Mouse (Mus musculus): ENCODE measurements around the gene Tmem252. TPM values are rescaled to one million over a fixed set of nuclear protein-coding genes. Genes with fewer than 3 reads are reported as not detected.

The Tmem252 gene
- total RNA-seq (2015; ENCODE audit: low replicate concordance) = not detected in 2 replicates
- total RNA-seq (2017; ENCODE audit: low replicate concordance) = not detected in 2 replicates

GRCm38 (mm10) chr19:24673762-24674161 is at the start of gene Tmem252:
Gene Tmem252, plus strand, starts transcription at chr19:24674008.
- no peak for ATAC-seq (replicated peaks; ENCODE audit: low FRiP score, poor library complexity, severe bottlenecking)

GRCm38 (mm10) chr19:24628049-24628448 is 45.8 kb upstream of the Tmem252 start:
- ATAC-seq (replicated peaks; ENCODE audit: low FRiP score, poor library complexity, severe bottlenecking) = no peak

GRCm38 (mm10) chr19:24633008-24633407 is 40.8 kb upstream of the Tmem252 start:
- ATAC-seq (replicated peaks; ENCODE audit: low FRiP score, poor library complexity, severe bottlenecking) = no peak

- peak; percentile 68; the same call in 1 of the 2 replicates for ATAC-seq (replicated peaks; ENCODE audit: low FRiP score, poor library complexity, severe bottlenecking)
These were observed 39.2 kb upstream of the Tmem252 start for GRCm38 (mm10) chr19:24634602-24635001.

GRCm38 (mm10) chr19:24636616-24637015 is 37.2 kb upstream of the Tmem252 start:
- ATAC-seq (replicated peaks; ENCODE audit: low FRiP score, poor library complexity, severe bottlenecking) = no peak

- ATAC-seq (replicated peaks; ENCODE audit: low FRiP score, poor library complexity, severe bottlenecking) = no peak
These were observed 35.8 kb upstream of the Tmem252 start for GRCm38 (mm10) chr19:24637988-24638387.

- no peak for ATAC-seq (replicated peaks; ENCODE audit: low FRiP score, poor library complexity, severe bottlenecking)
These were observed 32.8 kb upstream of the Tmem252 start for GRCm38 (mm10) chr19:24640982-24641381.

GRCm38 (mm10) chr19:24644971-24645370 is 28.8 kb upstream of the Tmem252 start:
- ATAC-seq (replicated peaks; ENCODE audit: low FRiP score, poor library complexity, severe bottlenecking) = no peak

- no peak for ATAC-seq (replicated peaks; ENCODE audit: low FRiP score, poor library complexity, severe bottlenecking)
These were observed 27.5 kb upstream of the Tmem252 start for GRCm38 (mm10) chr19:24646162-24646829.

GRCm38 (mm10) chr19:24648016-24648415 is 25.8 kb upstream of the Tmem252 start:
- no peak; the same call in 1 of the 2 replicates for ATAC-seq (replicated peaks; ENCODE audit: low FRiP score, poor library complexity, severe bottlenecking)

GRCm38 (mm10) chr19:24650428-24650827 is 23.4 kb upstream of the Tmem252 start:
- no peak for ATAC-seq (replicated peaks; ENCODE audit: low FRiP score, poor library complexity, severe bottlenecking)

- no peak for ATAC-seq (replicated peaks; ENCODE audit: low FRiP score, poor library complexity, severe bottlenecking)
These were observed 22.2 kb upstream of the Tmem252 start for GRCm38 (mm10) chr19:24651595-24651994.

- ATAC-seq (replicated peaks; ENCODE audit: low FRiP score, poor library complexity, severe bottlenecking) = no peak
These were observed 21.3 kb upstream of the Tmem252 start for GRCm38 (mm10) chr19:24652342-24653019.

- ATAC-seq (replicated peaks; ENCODE audit: low FRiP score, poor library complexity, severe bottlenecking) = no peak
These were observed 20.5 kb upstream of the Tmem252 start for GRCm38 (mm10) chr19:24653230-24653799.

GRCm38 (mm10) chr19:24656981-24657380 is 16.8 kb upstream of the Tmem252 start:
- no peak for ATAC-seq (replicated peaks; ENCODE audit: low FRiP score, poor library complexity, severe bottlenecking)

GRCm38 (mm10) chr19:24662346-24662745 is 11.5 kb upstream of the Tmem252 start:
- ATAC-seq (replicated peaks; ENCODE audit: low FRiP score, poor library complexity, severe bottlenecking) = no peak

- ATAC-seq (replicated peaks; ENCODE audit: low FRiP score, poor library complexity, severe bottlenecking) = no peak
These were observed 8.0 kb upstream of the Tmem252 start for GRCm38 (mm10) chr19:24665771-24666170.

GRCm38 (mm10) chr19:24667527-24667926 is 6.3 kb upstream of the Tmem252 start:
- no peak for ATAC-seq (replicated peaks; ENCODE audit: low FRiP score, poor library complexity, severe bottlenecking)

GRCm38 (mm10) chr19:24671571-24671970 is 2.2 kb upstream of the Tmem252 start:
- ATAC-seq (replicated peaks; ENCODE audit: low FRiP score, poor library complexity, severe bottlenecking) = no peak

- no peak for ATAC-seq (replicated peaks; ENCODE audit: low FRiP score, poor library complexity, severe bottlenecking)
These were observed 1.3 kb upstream of the Tmem252 start for GRCm38 (mm10) chr19:24672366-24672960.

- no peak for ATAC-seq (replicated peaks; ENCODE audit: low FRiP score, poor library complexity, severe bottlenecking)
These were observed 477 bp upstream of the Tmem252 start for GRCm38 (mm10) chr19:24673331-24673730.

Data from erythroblast, adult 5-6 weeks (primary cell).